16 mouse cellular contexts compared by ENCODE assay signal in genomic region chr11:35624515-35625270, GRCm38 (mm10).
A peak's percentile ranks its signal among the peaks of the same experiment; 100 is the strongest.
DNase-seq lines count a peak whose midpoint lies in the region; ATAC-seq and TF ChIP-seq lines count a peak whose summit lies in the region.
"Had no signal": no experiment of that assay in that cellular context is flagged by ENCODE, and none has a peak within 500 bp of the region (broad histone marks: within the 10 kb centered on the region; RNA-seq: fewer than 3 reads in every experiment).

No protein-coding gene starts in this region.

- intact Hi-C loops in heart, postnatal 10 days (cut with DNase I), result no loop called here

- H3K4me2 ChIP-seq in heart, embryonic 12.5 days, result 0 out of 2 replicates have a peak overlapping the region, but pooled peaks have one; percentile 5
- no peak overlapping the region for H3K4me2 ChIP-seq in neural tube, embryonic 15.5 days
- H3K4me2 ChIP-seq: liver, embryonic 13.5 days had no signal

- H3K4me3 ChIP-seq in cerebellum, adult 2 months (replicated peaks; ENCODE audit: insufficient read depth, low read depth, low read length), result no peak overlapping the region
- H3K4me3 ChIP-seq in heart, embryonic 12.5 days, result no peak overlapping the region
- H3K4me3 ChIP-seq in neural tube, embryonic 15.5 days (replicated peaks), result no peak overlapping the region
- H3K4me3 ChIP-seq: liver, embryonic 13.5 days had no signal

- 47% methylated on average over 21 of the region's 21 CpGs for WGBS in cerebellum, adult 2 months
- 58% methylated on average over 21 of the region's 21 CpGs for WGBS in heart, embryonic 12.5 days
- 64% methylated on average over 21 of the region's 21 CpGs for WGBS in neural tube, embryonic 15.5 days

- no peak overlapping the region for H3K27ac ChIP-seq in cerebellum, adult 2 months (ENCODE audit: insufficient read depth, low read length)
- no peak overlapping the region for H3K27ac ChIP-seq in heart, embryonic 12.5 days (ENCODE audit: poor library complexity, severe bottlenecking)
- H3K27ac ChIP-seq in neural tube, embryonic 15.5 days (replicated peaks), result 0 out of 2 replicates have a peak overlapping the region, but pooled peaks have one; percentile 14
- H3K27ac ChIP-seq: kidney, postnatal 0 days; liver, embryonic 13.5 days had no signal

- H3K36me3 ChIP-seq in heart, embryonic 12.5 days, result peaks cover under 1% of the 10 kb centered on the region; the same call in 1 of the 2 replicates
- H3K36me3 ChIP-seq in neural tube, embryonic 15.5 days, result no peaks in the 10 kb centered on the region
- H3K36me3 ChIP-seq: liver, embryonic 13.5 days had no signal

- peak; percentile 29 to 61 for DNase-seq in cerebellum, adult 2 months
- DNase-seq in cerebellum, adult 9-11 months, result no peak
- no peak for DNase-seq in heart, postnatal 10 days
- no peak for DNase-seq in neural tube, embryonic 10.5 days (ENCODE audit: extremely low spot score, low spot score)
- DNase-seq in embryo, embryonic 10.5 days (ENCODE audit: low spot score), result no peak
- DNase-seq: gastrocnemius, postnatal 14 days; liver, embryonic 13.5 days; lung, postnatal 36 days; thymus, postnatal 14 days had no signal

- H3K4me1 ChIP-seq in cerebellum, adult 2 months (ENCODE audit: control insufficient read depth, insufficient read depth, low read length), result peaks cover 18% of the 10 kb centered on the region
- H3K4me1 ChIP-seq in heart, embryonic 12.5 days (replicated peaks), result peaks cover 30% of the 10 kb centered on the region
- peaks cover 9% of the 10 kb centered on the region for H3K4me1 ChIP-seq in neural tube, embryonic 15.5 days
- H3K4me1 ChIP-seq: liver, embryonic 13.5 days had no signal

- H3K9me3 ChIP-seq in heart, embryonic 12.5 days (replicated peaks), result no peaks in the 10 kb centered on the region
- H3K9me3 ChIP-seq in neural tube, embryonic 15.5 days (replicated peaks), result no peaks in the 10 kb centered on the region
- H3K9me3 ChIP-seq: liver, embryonic 13.5 days had no signal

- H3K27me3 ChIP-seq in cerebellum, adult 2 months (ENCODE audit: control insufficient read depth, insufficient read depth, low read length), result no peaks in the 10 kb centered on the region
- H3K27me3 ChIP-seq in heart, embryonic 12.5 days (replicated peaks), result no peaks in the 10 kb centered on the region
- H3K27me3 ChIP-seq in neural tube, embryonic 15.5 days (replicated peaks), result no peaks in the 10 kb centered on the region; the same call in 1 of the 2 replicates
- H3K27me3 ChIP-seq: liver, embryonic 13.5 days; Patski had no signal

- TF ChIP-seq CTCF in cerebellum, adult 2 months (IDR thresholded peaks at IDR 0.05; ENCODE audit: borderline replicate concordance, insufficient read depth, low read depth, low read length), result no peak

- no peak for TF ChIP-seq POLR2A in cerebellum, adult 2 months (IDR thresholded peaks at IDR 0.05; ENCODE audit: borderline replicate concordance, insufficient read depth, low read length)

- ATAC-seq in heart, embryonic 12.5 days (ENCODE audit: insufficient number of reproducible peaks, low FRiP score), result no peak
- peak; percentile 28; the same call in 1 of the 2 replicates for ATAC-seq in neural tube, embryonic 15.5 days (ENCODE audit: low FRiP score)
- ATAC-seq in activated CD4-positive, CD25-positive, alpha-beta regulatory T cell, adult 4 months, result no peak
- ATAC-seq: inflammation-experienced regulatory T-cells, adult 6 months; midbrain, embryonic 16.5 days; Patski had no signal

- H3K9ac ChIP-seq in heart, embryonic 12.5 days, result no peak overlapping the region
- H3K9ac ChIP-seq in neural tube, embryonic 15.5 days (replicated peaks), result no peak overlapping the region
- H3K9ac ChIP-seq: liver, embryonic 13.5 days had no signal

Comparison
In these comparisons a context has a peak if more than half of its experiments do, and no peak if none do; other contexts are left out.
1. DNase-seq: peak in cerebellum, adult 2 months (2 of 2); none in cerebellum, adult 9-11 months (single experiment), heart, postnatal 10 days (0 of 2), neural tube, embryonic 10.5 days (single experiment) and embryo, embryonic 10.5 days (single experiment).